Comparison of ENCODE assay signal across 11 mouse cellular contexts in the genomic region with DNA sequence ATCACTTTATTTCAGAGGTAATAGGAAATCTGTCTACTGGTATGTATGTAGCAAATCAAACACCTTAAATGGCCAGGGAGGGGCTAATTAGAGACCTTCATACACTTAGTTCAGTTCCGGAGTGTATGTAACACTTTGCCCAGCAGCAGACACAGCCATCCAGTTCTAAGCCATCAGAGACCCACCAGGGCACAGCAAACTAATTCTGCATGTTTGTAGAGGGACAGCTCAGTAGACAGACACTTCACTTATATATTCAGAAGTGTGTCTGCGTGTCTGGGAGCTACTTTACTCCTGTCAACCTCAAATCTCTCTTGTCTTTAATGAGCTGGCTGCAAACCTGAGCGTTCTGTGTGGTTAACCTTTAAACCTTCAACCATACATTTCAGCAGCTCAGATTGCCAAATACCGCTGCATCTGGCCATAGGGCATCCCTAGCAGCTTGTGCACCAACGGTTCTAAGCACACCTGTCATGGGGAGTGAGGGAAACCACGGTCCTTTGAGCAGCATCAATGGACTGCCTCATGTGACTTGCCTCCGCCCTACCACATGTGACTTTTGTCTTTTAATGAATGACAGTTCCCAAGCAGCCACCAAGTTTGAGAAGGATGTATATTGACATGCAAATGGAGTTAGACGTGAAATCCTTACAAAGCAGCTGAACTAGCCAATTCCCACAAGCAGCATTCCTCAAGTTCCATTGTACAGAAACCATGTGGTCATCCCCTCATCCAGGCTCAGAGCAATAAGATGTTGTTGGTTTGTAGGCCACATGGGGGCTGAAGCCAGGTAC. TPM values are rescaled to one million over a fixed set of nuclear protein-coding genes. Genes with fewer than 3 reads are reported as not detected.
DNase-seq lines count a peak whose midpoint lies in the region; ATAC-seq and TF ChIP-seq lines count a peak whose summit lies in the region.
"Had no signal": no experiment of that assay in that cellular context is flagged by ENCODE, and none has a peak within 500 bp of the region (broad histone marks: within the 10 kb centered on the region; RNA-seq: fewer than 3 reads in every experiment).

No protein-coding gene starts in this region.

- WGBS in forebrain, embryonic 15.5 days = 15% methylated on average over 8 of the region's 8 CpGs
- WGBS in liver, embryonic 13.5 days (ENCODE audit: insufficient replicate concordance) = 70% methylated on average over 8 of the region's 8 CpGs
- 25% methylated on average over 8 of the region's 8 CpGs for whole genome bisulfite sequencing in neural tube, embryonic 15.5 days

- no peaks in the 10 kb centered on the region for H3K9me3 ChIP-seq in forebrain, embryonic 15.5 days
- no peaks in the 10 kb centered on the region for H3K9me3 ChIP-seq in liver, embryonic 13.5 days (replicated peaks)
- no peaks in the 10 kb centered on the region for H3K9me3 ChIP-seq in neural tube, embryonic 15.5 days (replicated peaks)

- no peak overlapping the region for H3K9ac ChIP-seq in forebrain, embryonic 15.5 days (replicated peaks)
- H3K9ac ChIP-seq in liver, embryonic 13.5 days = no peak overlapping the region
- H3K9ac ChIP-seq in neural tube, embryonic 15.5 days (replicated peaks) = no peak overlapping the region

- no peak for TF ChIP-seq CTCF in brain, embryonic 14.5 days (IDR thresholded peaks at IDR 0.05; ENCODE audit: borderline replicate concordance, extremely low read depth, insufficient read depth, insufficient read length)

- no peak for TF ChIP-seq POLR2A in brain, embryonic 14.5 days (IDR thresholded peaks at IDR 0.05; ENCODE audit: borderline replicate concordance, extremely low read depth, insufficient read depth, insufficient read length, poor library complexity, severe bottlenecking)

- peak; percentile 71 for ATAC-seq in forebrain, embryonic 15.5 days (replicated peaks)
- peak; percentile 63 for ATAC-seq in liver, embryonic 13.5 days (ENCODE audit: low read depth)
- ATAC-seq in neural tube, embryonic 15.5 days (ENCODE audit: low FRiP score) = peak; percentile 69; the same call in 1 of the 2 replicates

- peaks cover 4% of the 10 kb centered on the region for H3K36me3 ChIP-seq in forebrain, embryonic 15.5 days
- H3K36me3 ChIP-seq in liver, embryonic 13.5 days = peaks cover 88% of the 10 kb centered on the region
- no peaks in the 10 kb centered on the region for H3K36me3 ChIP-seq in neural tube, embryonic 15.5 days

- H3K4me2 ChIP-seq in forebrain, embryonic 15.5 days (replicated peaks) = no peak overlapping the region
- no peak overlapping the region for H3K4me2 ChIP-seq in liver, embryonic 13.5 days
- H3K4me2 ChIP-seq in neural tube, embryonic 15.5 days = no peak overlapping the region

- no peaks in the 10 kb centered on the region for H3K27me3 ChIP-seq in forebrain, embryonic 15.5 days
- no peaks in the 10 kb centered on the region for H3K27me3 ChIP-seq in liver, embryonic 13.5 days
- H3K27me3 ChIP-seq in neural tube, embryonic 15.5 days (replicated peaks) = no peaks in the 10 kb centered on the region

- no peak overlapping the region for H3K4me3 ChIP-seq in forebrain, embryonic 15.5 days
- no peak overlapping the region for H3K4me3 ChIP-seq in liver, embryonic 13.5 days (replicated peaks)
- H3K4me3 ChIP-seq in neural tube, embryonic 15.5 days (replicated peaks) = no peak overlapping the region

- peak overlapping the region; percentile 56 for H3K27ac ChIP-seq in forebrain, embryonic 15.5 days (replicated peaks)
- peak overlapping the region; percentile 14; the same call in 1 of the 2 replicates for H3K27ac ChIP-seq in liver, embryonic 13.5 days
- H3K27ac ChIP-seq in neural tube, embryonic 15.5 days (replicated peaks) = peak overlapping the region; percentile 0; the same call in 1 of the 2 replicates

- DNase-seq in brain, embryonic 14.5 days (ENCODE audit: low read depth) = peak; percentile 93
- DNase-seq in liver, embryonic 13.5 days = no peak
- no peak for DNase-seq in right cerebral cortex, adult 2 months (ENCODE audit: low spot score in 2 of 2)
- no peak for DNase-seq in lung, postnatal 4 days
- DNase-seq in left cerebral cortex, adult 11 months (ENCODE audit: low spot score) = no peak
- no peak for DNase-seq in frontal cortex, postnatal 25 days (ENCODE audit: low spot score in 2 of 2)
- DNase-seq: lung, adult 18-20 months; spleen, adult 18-20 months had no signal

- H3K4me1 ChIP-seq in forebrain, embryonic 15.5 days = peaks cover 24% of the 10 kb centered on the region
- H3K4me1 ChIP-seq in liver, embryonic 13.5 days (replicated peaks) = peaks cover 57% of the 10 kb centered on the region
- H3K4me1 ChIP-seq in neural tube, embryonic 15.5 days = no peaks in the 10 kb centered on the region

RNA-seq across cellular contexts. Expression of a gene that starts 11.1 kb away (rescaled TPM):
- 22.8 and 28.0 TPM in 2 replicates for polyA plus RNA-seq in brain, embryonic 14.5 days (2012; rRNA removed)
- 25.9 and 26.3 TPM in 2 replicates for polyA plus RNA-seq in forebrain, embryonic 15.5 days (2015; fragmentation: Nextera tagmentation; extraction: Ambion mirVana)
- polyA plus RNA-seq in liver, embryonic 13.5 days (2015; fragmentation: Nextera tagmentation; extraction: Ambion mirVana) = 28.7 and 44.7 TPM in 2 replicates
- 12.3 and 13.7 TPM in 2 replicates for polyA plus RNA-seq in neural tube, embryonic 15.5 days (2015; fragmentation: Nextera tagmentation; extraction: Ambion mirVana)

RNA-seq across cellular contexts. Expression of a gene that starts 32.0 kb away (rescaled TPM):
- polyA plus RNA-seq in brain, embryonic 14.5 days (2012; rRNA removed) = 0.03 and 0.08 TPM in 2 replicates
- not detected in 2 replicates for polyA plus RNA-seq in forebrain, embryonic 15.5 days (2015; fragmentation: Nextera tagmentation; extraction: Ambion mirVana)
- not detected in 2 replicates for polyA plus RNA-seq in liver, embryonic 13.5 days (2015; fragmentation: Nextera tagmentation; extraction: Ambion mirVana)
- polyA plus RNA-seq in neural tube, embryonic 15.5 days (2015; fragmentation: Nextera tagmentation; extraction: Ambion mirVana) = 0.04 and 0.05 TPM in 2 replicates
- polyA plus RNA-seq: heart, embryonic 14.5 days had no signal

RNA-seq across cellular contexts. Expression of a gene that starts 48.8 kb away (rescaled TPM):
- 44.0 and 48.2 TPM in 2 replicates for polyA plus RNA-seq in brain, embryonic 14.5 days (2012; rRNA removed)
- 40.9 and 41.0 TPM in 2 replicates for polyA plus RNA-seq in forebrain, embryonic 15.5 days (2015; fragmentation: Nextera tagmentation; extraction: Ambion mirVana)
- polyA plus RNA-seq in liver, embryonic 13.5 days (2015; fragmentation: Nextera tagmentation; extraction: Ambion mirVana) = 26.2 and 28.7 TPM in 2 replicates
- 45.4 and 46.1 TPM in 2 replicates for polyA plus RNA-seq in neural tube, embryonic 15.5 days (2015; fragmentation: Nextera tagmentation; extraction: Ambion mirVana)

Comparison
In these comparisons a context has a peak if more than half of its experiments do, and no peak if none do; other contexts are left out.
1. H3K27ac ChIP-seq: peak in every context shown above with its lines; median percentile 56 in forebrain, embryonic 15.5 days; 14 in liver, embryonic 13.5 days; 0 in neural tube, embryonic 15.5 days.